Mouse (Mus musculus): ENCODE measurements around the gene Lhfp.
A peak's percentile ranks its signal among the peaks of the same experiment; 100 is the strongest.

The Lhfp gene

DNA sequence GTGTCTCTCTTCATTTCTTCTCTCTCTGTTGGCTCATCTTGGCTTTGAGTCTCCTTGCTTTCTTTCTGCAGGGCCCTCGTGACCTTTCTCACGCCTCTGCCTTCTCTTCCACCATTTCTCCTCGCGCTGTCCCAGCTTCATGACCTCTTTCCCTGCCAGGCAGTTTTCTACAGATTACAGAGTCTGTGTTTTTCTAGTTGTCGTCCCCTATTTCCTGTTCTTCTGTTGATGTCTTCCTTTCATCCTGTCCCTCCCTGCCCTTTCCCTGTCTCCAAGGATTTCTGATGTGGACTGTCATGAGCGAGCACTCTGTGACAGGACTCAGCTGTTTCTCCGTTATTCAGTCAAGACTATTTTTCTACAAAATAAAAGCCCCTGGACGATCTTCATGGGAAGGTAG, 124.7 kb downstream of the Lhfp start:
- DNase-seq (ENCODE audit: low spot score), result peak; percentile 64

DNA sequence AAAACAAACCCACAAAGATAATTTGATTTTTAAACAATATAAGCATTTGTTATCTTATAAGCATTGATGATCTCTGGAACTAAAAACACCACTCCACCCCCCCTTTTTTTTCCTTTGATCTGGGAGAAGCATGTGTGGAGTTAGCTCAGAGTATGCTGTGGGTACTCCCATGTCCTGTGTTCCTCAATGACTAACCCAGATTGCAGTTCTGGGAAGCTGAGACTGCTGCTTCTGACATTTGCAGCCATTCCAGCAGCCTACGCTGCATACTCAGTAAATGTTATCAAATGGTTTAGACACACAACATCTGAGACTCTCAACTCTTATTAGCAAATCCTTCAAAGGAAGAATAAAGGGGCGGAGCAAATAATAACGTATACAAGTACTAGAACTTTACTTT, 128.2 kb downstream of the Lhfp start:
- DNase-seq (ENCODE audit: low spot score), result no peak

GRCm38 (mm10) chr3:53173310-53174063, 132.2 kb downstream of the Lhfp start:
- no peak for DNase-seq (ENCODE audit: low spot score)

DNA sequence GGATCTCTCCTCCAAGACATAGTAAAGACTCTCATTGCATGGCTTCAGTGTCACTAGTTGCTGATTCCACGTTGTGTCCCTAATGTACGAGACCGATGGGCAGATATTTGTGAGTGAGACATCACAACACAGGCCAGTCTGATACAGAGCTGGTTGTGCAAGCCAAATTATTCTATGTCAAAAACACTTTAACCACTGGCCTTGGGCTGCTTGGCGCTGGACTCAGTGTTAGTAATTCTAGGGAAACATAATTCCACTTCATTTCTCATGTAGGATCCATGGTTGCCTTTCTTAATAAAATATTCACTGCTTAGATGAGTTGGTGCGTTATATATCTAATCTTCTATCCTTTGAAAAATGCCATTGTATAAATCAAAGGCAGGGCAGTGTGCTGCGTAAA, 138.6 kb downstream of the Lhfp start:
- no peak for DNase-seq (ENCODE audit: low spot score)

- no peak for DNase-seq (ENCODE audit: low spot score)
Observed at GRCm38 (mm10) chr3:53185439-53185838, 144.1 kb downstream of the Lhfp start.

DNA sequence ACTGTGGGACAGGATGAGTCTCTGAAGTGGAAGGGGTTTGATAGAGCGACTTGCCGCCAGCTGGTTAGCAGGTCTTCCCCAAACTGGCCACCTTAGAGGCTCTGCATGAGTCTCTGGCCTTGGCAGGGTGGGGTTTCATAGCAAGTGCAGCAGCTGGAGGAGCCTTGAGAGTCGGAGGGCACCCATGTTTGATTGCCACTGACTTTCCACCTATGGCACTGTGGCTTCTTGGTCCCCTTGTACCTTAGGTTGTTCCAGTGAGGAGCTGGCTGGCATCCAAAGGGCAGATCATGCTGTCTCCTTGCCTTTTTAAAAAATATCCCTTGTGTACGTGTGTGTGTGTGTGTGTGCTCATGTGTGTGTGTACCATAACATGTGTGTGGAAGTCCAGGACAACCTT, 152.1 kb downstream of the Lhfp start:
- no peak for DNase-seq (ENCODE audit: low spot score)

DNA sequence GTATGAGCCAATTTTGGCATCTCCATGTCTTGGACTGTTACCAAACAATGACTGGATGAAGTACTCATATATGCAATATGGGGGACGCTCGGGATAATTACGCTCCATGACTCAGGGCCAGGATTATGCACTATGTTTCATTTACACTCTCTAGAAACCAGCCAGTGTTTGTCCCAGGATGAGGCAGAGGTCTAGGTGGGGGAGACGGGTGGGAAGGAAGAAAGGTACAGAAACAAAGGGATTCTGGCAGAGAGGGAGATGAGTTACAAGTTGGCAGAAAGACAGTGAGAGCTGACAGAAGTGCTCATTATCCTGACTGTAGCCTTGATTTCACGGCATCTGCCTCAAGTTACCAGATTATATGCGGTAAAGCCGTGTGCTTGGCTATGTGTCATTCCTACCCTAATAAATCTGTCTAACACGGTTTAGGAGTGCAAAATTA, 154.4 kb downstream of the Lhfp start:
- DNase-seq (ENCODE audit: low spot score), result no peak

DNA sequence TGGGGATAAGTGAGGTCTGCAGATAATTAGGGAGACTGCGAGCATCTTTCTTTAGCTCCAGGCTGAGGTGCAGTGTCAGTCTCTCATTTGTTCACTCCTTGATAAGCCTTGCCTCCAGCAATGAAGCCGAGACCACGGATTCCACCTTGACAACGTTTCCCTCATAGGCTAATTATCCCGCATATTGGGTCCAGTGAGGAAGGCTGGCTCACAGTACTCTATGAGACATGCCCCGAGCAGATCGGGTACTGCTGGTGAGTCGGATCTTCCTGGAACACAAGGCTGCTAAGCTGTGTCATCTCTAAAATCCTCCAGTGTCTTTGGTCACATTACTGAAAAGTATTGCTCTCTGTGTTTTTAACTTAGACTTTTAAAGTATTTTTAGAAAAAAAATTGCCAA, 158.8 kb downstream of the Lhfp start:
- DNase-seq (ENCODE audit: low spot score), result no peak

GRCm38 (mm10) chr3:53200853-53201252, 159.5 kb downstream of the Lhfp start:
- no peak for DNase-seq (ENCODE audit: low spot score)

GRCm38 (mm10) chr3:53201670-53202069, 160.3 kb downstream of the Lhfp start:
- DNase-seq (ENCODE audit: low spot score), result no peak

DNA sequence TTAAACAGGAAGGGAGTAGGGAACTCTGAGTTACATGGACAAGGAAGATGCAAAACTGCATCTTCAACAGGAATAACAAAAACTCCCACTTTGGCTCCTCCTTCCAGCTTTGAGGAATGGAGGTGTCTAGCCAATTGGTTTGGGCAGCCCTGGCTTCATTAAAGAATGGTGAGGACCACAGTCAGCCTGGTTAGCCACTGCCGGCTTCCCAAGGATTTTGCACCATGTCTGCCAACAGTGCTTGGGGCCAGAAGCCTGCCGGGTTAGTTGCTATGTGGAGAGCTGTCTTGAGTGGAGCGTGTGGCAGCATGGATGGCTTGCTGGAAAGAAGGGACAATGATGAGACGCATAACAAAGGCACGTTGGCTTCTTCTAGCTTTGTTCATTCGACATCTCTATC, 160.9 kb downstream of the Lhfp start:
- DNase-seq (ENCODE audit: low spot score), result no peak

DNA sequence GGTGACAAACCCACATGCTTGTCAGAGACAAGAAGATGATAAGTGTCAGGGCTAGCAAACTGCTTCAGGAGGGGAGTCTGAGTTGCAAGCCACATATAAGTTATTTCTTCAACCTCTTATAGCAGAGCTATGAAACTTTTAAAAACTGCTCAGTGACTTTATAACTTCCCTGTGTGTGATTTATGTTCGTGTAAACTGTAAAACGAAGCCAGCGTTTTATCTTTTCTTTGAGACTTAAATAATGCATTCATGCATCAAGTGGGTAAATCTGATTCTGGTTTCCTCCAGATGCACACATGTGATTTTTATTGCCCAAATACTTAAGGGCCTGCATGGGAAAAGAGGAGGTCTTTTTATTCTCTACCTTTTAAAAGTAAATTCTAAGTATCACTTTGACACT, 161.4 kb downstream of the Lhfp start:
- DNase-seq (ENCODE audit: low spot score), result no peak

- DNase-seq (ENCODE audit: low spot score), result no peak
Observed at GRCm38 (mm10) chr3:53203656-53204055, 162.3 kb downstream of the Lhfp start.

DNA sequence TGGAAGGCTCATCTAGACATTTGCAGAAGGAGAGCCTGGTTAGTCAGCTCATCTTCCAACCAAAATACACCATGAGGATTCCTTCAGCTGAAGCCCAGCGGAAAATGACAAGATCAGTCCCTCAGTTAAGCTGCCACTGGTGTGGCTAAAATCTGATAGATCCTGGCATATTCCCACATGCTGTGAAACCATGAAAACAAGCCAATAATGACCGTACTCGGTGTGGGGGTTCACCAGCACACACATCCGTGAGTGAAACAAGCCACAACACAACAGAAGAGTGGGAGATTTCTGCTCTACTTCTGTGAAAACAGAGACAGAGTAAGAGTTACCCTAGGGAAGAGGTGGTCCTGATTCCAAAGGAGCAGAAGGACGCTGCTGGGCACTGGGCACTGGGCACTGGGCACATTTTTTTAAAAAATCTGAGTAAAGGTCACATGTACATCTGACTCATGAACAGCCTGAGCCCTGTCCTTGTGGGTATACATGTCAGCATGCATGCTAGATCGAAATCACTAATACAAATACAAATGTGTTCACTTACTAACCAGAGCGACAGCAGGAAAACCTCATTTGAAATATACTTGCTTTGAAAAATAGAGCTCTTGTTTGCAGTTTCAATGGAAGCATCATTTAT, 163.1 kb downstream of the Lhfp start:
- no peak for DNase-seq (ENCODE audit: low spot score)

DNA sequence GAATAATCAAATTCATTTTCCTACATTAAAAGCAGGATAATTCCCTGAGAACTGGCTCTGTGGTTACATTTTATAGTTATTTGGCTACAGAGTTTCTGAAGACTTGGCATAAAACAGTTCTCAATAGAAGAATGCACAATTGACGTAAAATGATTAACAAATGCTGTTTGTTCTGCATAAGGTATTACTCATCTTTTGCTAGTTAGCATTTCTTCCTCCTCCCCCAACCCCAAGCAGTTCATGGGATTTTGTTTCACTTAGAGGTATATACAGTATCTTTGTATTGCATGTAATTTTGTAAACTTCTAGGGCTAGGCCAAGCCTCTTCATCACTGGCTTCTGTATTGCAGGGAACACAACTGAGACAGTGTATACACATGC, 163.6 kb downstream of the Lhfp start:
- no peak for DNase-seq (ENCODE audit: low spot score)

DNA sequence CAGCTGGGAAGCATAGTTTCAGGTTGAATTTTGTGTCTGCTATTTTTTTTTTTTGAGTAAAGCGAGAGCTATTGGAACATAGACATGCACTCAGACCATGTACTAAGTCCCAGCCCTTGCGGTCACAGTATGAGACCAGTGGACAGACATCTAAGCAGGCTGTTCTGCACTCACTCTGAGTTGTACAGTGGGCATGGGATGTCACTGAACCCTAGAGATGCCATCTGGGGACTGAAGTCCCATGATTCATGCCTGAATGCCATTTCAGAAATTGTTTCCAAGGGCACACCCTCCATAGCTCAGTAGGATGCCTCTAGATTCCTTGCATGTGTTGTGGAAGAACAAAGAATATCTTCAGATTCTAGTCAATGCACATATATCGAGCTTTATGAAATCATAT, 164.4 kb downstream of the Lhfp start:
- DNase-seq (ENCODE audit: low spot score), result no peak

- peak; percentile 27 for DNase-seq (ENCODE audit: low spot score)
Observed at GRCm38 (mm10) chr3:53206509-53207224, 165.3 kb downstream of the Lhfp start.

- DNase-seq (ENCODE audit: low spot score), result peak; percentile 40
Observed at GRCm38 (mm10) chr3:53207225-53207528, 165.8 kb downstream of the Lhfp start.

DNA sequence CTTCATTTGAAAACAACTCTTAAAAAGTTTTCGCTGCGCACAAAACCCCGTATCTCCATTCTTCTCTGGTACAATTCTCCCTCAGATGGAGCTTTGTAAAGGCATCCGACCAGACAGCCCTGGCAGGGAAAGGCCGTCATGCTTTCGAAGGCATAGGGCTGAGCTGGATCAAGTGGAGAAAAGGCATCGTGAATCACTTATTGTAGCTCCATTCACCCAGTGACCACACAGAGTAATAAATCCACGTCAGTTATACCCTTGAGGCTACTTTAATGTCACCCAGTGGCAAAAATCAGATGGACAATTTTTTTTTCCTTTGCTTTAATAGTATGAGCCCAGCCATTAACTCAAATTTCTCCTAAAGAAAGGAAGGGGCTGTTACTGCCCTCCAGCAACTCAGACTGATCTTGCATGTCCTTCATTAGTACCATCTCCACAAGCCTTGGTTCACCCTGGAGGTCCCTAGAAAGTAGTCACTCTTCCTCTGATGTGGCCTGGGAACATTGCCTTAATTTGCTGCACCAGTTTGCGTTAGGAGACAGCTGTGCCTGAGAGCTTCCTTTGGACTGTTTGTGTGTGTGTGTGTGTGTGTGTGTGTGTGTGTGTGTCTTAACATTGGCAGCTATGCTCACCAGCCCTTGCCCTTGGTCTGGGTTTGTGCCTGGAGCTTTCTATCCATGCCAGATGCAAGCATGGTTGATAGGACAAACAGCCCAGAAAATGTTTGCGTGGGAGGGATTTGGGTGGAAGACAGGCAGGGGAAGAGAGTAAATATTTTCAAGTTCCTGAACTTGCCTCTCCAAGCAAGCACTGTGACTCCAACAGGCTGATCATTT, 169.6 kb downstream of the Lhfp start:
- peak; percentile 60 for DNase-seq (ENCODE audit: low spot score)

- no peak for DNase-seq (ENCODE audit: low spot score)
Observed at GRCm38 (mm10) chr3:53212599-53212998, 171.3 kb downstream of the Lhfp start.

DNA sequence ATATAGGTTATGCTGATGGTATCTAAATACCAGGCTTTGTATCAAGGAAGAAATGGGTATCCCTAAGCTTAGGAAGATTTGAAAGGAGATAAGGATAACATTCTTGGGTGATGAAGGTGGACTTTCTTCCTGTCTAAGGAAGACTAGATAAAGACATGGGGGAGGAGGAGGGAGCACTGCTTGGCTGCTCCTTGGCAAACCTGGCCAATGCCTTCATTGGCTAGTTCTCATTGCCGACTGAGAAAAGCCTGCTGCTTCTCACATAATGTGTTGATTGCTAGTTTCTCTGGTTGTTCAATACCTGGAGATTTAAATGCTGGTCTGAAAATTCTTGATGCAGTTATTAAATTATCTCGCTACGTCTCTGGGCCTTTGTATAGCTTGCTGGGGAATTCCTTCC, 172.0 kb downstream of the Lhfp start:
- DNase-seq (ENCODE audit: low spot score), result no peak

DNA sequence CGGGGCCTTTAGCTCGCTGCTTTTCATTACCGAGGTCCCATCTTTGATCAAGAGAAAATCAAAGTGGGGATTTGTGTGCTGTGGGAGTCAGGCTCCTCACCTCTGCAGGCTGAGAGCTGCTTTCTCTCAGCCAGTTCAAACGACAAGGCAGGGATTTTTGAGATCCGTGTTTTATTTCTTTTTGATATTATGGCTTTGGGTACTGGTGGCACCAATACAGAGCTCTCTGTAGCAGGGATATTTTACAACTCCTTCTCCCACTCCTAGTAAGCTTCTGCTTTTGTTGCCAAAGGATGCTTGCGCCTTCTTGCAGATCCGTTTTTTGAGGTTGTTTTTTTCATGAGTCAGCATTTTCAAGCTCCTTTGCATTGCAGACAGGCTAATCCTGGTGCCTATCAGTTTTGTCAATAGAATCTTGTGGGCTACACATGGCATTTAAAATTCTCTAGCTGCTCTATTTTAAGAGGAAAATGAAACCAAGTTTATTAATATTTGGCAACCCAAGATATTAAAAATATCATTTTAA, 172.5 kb downstream of the Lhfp start:
- DNase-seq (ENCODE audit: low spot score), result no peak

Data from embryo, embryonic 10 days (tissue).